Mouse (Mus musculus) T-cell, adult 2 months (primary cell): ENCODE data around the gene Tmcc1.
"Not testable (repeated sequence)": the region's sequence is repeated elsewhere in the genome, so short reads cannot be mapped to it uniquely, and the experiment has no call there.

Experiments used
- DNase-seq: peaks from one replicate; pipeline ENCODE4 v3.0.0; 2022; ENCODE audit warnings: low spot score

Tmcc1 gene

DNA sequence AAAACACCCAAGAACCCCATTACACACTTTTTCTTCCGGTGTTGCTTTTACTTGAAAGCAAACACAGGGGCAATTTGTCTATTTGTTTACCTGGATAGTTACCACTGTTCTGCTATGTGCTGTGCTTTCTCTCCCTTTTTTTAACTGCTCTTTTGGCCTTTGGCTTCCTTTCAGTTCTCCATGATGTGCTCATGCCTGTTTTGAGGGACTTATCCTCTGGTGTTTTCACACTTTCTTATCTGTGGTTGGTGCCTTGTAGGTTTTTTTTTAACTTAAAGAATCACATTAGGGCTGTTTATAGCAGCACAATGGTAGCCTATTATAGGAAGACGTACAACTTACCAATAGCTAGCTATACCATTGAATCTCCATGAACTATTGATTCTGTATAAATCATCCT is 51.6 kb downstream of the Tmcc1 start:
- DNase-seq, result no peak

DNA sequence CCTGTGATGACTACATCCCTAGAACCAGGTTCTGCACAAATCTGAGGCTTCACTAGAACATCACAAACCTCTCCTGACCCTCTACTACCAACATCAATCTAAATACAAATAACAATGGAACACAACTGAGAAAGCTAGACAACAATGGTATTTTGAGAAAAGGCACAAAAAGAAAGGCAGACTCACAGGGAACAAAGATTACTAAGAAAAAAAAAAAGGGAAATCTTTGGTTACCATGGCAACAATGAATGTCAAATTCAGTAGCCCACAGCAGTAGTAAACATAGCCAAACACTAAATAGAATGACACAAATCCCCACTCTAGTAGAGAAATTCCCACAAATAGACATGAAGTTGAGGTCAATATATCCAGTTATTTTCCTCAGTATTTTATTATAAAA is 52.5 kb downstream of the Tmcc1 start:
- DNase-seq, result no peak

- DNase-seq, result peak; percentile 17
Observed at GRCm38 (mm10) chr6:116139143-116139856, 54.0 kb downstream of the Tmcc1 start.

DNA sequence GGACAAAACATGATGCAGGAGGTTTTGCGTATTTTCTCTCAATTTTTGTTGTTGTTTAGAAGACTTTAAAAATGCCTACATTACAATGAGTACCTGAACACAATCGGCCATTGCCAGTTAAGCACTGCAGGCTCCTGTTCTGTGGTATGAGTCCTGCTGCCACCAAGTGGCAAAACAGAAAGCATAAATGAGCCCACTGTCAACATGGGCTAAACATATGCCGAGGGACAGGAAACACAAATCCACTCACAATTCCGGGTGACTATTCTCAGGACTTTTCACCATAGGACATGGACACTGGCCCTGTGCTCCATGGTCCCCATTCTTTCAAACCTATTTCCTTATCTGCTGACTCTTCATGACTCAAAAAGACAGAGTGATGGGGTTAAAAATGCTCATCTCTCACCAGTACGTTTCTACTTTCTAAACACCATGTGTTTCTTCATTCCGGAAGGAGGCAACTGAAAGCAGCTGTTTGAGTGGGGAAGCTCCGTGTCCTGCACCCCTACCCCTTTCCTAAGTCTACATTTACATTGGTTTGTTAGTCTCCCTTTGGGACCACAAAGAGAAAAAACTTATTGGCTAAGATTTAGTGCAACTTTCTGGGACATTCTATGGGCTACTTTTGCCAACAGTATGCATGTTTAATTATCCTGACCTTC is 57.2 kb downstream of the Tmcc1 start:
- DNase-seq, result peak; percentile 35

DNA sequence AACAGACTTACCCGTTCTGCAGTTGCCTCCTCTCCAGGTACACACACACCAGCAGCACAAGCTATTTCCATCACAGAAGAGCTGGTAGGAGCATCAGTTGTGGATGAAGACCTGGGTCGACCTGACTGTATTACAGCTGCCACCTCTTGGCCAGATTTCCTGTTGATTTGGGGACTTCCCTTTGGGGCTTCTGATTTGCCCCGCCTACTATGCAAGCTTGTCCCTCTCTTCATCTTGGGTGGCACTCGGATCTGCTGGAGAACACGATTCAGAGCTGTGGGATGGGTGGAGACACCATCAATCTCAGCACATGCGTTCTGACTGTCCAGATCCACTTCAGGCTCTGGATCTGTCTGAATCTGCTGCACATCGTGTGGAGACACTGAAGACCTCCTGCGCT is 59.5 kb downstream of the Tmcc1 start:
- DNase-seq, result no peak

- no peak for DNase-seq
Observed at GRCm38 (mm10) chr6:116131771-116132170, 61.5 kb downstream of the Tmcc1 start.

- no peak for DNase-seq
Observed at GRCm38 (mm10) chr6:116128710-116129109, 64.6 kb downstream of the Tmcc1 start.

DNA sequence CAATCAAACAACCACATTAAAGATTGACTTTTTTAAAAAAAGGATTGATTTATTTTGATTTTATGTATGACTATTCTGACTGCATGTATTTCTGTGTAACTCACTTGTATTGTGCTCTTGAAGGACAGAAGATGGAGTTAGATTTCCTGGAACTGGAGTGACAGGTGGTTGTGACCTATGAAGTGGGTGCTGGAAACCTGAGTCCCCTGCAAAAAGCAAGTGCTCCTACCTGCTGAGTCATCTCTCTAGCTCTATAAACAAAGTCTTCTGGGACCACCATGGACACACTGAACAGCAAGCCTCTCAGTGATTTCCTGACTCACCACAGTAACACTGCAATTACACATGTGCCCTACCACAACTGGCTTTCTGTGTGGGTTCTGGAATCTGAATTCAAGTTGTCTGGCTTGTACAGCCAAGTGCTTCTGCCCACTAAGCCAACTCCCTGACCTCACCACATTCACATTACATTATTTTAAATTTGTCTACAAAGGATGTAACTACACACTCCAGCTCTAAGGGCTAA is 65.3 kb downstream of the Tmcc1 start:
- DNase-seq, result no peak

- no peak for DNase-seq
Observed at GRCm38 (mm10) chr6:116126577-116126976, 66.7 kb downstream of the Tmcc1 start.

- no peak for DNase-seq
Observed at GRCm38 (mm10) chr6:116122881-116123280, 70.4 kb downstream of the Tmcc1 start.

GRCm38 (mm10) chr6:116119669-116120068 is 73.6 kb downstream of the Tmcc1 start:
- no peak for DNase-seq

GRCm38 (mm10) chr6:116116634-116117033 is 76.7 kb downstream of the Tmcc1 start:
- not testable (repeated sequence) for DNase-seq

GRCm38 (mm10) chr6:116110588-116110987 is 82.7 kb downstream of the Tmcc1 start:
- no peak for DNase-seq

DNA sequence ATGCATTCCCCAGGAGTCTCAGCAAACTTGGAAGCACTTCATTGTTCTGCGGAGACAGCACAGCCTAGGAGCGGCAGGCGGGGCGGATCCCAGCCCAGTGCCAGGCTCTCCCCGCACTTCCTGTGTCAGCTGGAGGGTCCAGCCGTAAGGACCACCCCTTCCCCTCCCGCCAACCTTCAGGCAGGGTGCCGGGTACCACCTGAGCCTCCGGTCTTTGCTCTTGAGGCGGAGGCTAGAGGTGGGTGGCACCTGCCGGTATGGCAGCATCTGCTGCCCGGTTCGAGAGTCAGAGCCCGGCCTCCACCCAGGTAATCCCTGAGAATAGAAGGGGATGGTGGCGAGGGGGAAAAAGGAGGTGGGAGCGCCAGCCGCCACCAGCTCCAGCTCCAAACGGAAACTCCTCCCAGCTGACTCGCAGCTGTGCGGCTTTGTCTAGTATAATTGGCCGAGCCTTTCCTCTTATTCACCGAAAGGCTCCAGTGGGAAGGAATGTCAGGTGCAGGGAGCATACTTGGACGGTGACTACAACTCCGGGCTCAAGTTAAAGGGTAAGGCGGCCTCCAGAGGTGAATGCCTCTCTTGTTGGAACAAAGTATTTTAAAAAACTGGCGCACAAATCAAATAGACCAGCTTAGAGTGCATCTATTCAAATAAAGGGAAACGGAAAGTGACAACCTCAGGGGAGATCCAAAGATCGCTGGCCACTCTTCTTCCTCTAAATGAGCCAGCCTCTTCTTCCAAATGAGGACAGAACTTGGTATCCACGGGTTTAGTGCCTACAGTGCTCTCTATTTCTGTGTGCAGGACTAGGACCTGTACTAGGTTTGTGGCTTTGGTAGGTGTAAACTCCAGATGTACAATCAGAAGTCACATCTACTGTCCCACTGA is 85.6 kb downstream of the Tmcc1 start:
- DNase-seq, result peak; percentile 8

DNA sequence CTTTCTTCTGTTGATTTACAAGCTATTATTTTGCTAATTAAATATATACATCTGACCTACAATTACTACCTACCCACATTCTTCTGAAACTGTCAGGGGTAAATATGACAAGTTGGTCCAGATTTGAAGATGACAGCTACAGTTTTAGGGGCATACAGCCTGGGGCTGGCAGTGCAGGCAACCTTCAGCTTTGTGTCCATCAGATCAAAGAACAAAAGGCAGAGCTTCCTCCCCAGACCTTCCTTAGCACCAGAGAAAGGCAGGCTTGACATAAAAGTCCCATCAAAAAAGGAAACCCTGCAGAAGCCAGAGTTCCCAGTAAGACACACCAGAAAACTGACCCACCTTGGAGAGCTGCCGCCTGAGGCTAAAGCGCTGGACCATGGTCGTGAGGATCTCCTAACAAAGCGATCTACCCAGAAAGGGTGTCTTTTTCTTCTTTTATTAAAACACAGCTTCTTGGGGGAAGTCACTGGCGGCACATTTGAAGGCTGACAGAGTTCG is 86.3 kb downstream of the Tmcc1 start:
- no peak for DNase-seq

- no peak for DNase-seq
Observed at GRCm38 (mm10) chr6:116097579-116097978, 95.7 kb downstream of the Tmcc1 start.

DNA sequence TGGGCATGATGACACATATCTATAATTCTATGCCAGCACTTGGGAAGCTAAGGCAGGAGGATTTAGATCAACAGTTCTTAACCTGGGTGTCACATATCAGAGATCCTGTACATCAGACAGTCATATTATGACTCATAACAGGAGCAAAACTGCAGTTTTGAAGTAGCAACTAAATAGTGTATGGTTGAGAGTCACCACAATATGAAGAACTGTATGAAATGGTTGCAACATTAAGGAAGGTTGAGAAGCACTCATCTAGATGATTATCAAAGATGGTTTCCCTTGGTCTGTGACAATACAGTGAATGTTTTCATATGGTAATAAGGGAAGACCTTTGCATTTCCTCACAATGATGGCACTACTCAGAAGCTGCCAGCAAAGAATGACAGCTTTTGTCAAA is 103.9 kb downstream of the Tmcc1 start:
- no peak for DNase-seq

DNA sequence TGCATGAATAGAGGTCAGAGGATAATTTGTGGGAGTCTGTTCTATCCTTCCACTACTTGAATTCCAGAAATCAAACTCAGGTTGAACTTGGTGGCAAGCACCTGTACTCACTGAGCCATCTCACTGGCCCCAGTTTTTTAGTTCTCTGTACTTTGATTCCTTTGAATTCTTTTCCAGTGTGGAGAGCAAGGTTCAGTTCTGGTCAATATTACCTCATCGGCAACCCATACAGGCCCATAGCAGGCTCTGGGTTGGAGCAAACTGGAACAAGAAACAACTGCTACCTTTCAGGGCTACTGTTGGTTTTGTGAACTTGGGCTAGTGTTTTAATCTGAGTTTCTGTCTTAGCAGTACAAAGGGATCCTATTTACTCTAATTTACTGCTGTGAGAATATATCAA is 107.2 kb downstream of the Tmcc1 start:
- no peak for DNase-seq

DNA sequence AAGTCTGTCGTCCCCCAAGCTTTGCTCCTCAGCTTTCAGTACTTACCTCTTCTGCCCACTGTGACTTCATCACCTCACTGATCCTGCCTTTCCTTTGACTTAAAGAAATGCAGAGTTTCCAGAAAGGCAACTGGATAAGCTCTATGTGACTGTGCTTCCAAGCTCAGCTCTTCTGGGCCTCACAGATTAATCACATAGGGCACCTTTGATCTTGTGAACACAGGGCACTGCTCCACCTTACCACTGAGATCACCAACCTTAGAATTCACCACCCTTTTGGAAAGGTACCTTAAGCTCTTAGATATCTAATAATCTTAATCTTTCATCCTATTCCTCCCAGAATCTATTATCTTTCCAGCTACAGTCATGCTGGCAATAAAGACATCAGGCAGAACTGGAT is 111.0 kb downstream of the Tmcc1 start:
- DNase-seq, result no peak

DNA sequence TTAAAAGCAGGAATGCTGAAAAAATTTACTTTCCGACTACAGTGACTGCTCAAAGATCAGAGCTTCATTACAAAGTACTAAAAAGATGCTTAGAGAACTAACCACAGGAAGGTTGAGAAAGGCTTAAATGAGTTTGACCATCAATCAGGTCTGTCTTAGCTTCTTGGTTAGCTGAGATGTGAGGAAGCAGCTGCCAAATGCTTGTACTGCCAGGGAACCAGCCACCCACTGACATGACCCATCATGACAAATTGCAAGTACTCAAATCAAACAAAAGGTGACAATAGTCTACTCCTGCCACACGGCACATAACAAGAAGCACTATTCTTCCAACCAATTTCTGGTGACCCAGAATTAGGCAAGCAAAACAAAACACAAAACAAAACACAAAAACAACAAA is 111.9 kb downstream of the Tmcc1 start:
- no peak for DNase-seq

- DNase-seq, result no peak
Observed at GRCm38 (mm10) chr6:116080756-116081155, 112.5 kb downstream of the Tmcc1 start.

DNA sequence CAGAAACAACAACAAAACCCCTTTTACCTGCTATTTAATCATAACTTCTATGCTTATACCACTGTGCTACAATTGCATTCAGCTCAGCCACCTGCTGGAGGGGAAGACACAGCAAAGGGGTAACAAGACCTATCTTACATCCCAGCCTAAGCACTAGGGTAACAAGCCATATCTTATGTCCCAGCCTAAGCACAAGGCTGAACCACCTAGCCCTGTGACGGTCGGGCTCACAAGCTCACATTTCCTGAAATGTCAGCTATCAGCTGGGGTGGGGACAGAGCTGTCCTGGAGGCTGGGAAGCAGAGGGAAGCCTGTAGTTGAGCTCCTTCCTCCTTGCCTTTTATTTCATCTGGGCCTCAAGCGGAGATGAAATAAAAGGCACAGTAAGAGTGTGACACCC is 115.7 kb downstream of the Tmcc1 start:
- no peak for DNase-seq
